In genomic region chr15:103130729-103131128, GRCm38 (mm10) we compare ENCODE assay signal across 10 mouse cellular contexts. TPM values are rescaled to one million over a fixed set of nuclear protein-coding genes. Genes with fewer than 3 reads are reported as not detected.
DNase-seq lines count a peak whose midpoint lies in the region; ATAC-seq and TF ChIP-seq lines count a peak whose summit lies in the region.
"Had no signal": no experiment of that assay in that cellular context is flagged by ENCODE, and none has a peak within 500 bp of the region (broad histone marks: within the 10 kb centered on the region; RNA-seq: fewer than 3 reads in every experiment).

No protein-coding gene starts in this region.

- peak; percentile 63 for TF ChIP-seq CTCF in liver, postnatal 0 days (IDR thresholded peaks at IDR 0.05; ENCODE audit: low read depth)

- ATAC-seq in liver, postnatal 0 days, result no peak
- ATAC-seq in liver, embryonic 11.5 days (replicated peaks; ENCODE audit: low FRiP score), result no peak
- ATAC-seq in erythroid progenitor cell, adult 5-6 weeks (replicated peaks; ENCODE audit: low FRiP score, poor library complexity, severe bottlenecking), result no peak
- no peak for ATAC-seq in neural tube, embryonic 15.5 days (ENCODE audit: low FRiP score)

- H3K36me3 ChIP-seq in liver, postnatal 0 days (replicated peaks; ENCODE audit: insufficient read depth, low read length), result no peaks in the 10 kb centered on the region
- H3K36me3 ChIP-seq in liver, embryonic 11.5 days (ENCODE audit: control insufficient read depth, insufficient read depth, low read length), result no peaks in the 10 kb centered on the region
- 0 out of 2 replicates have a peak, but pooled peaks cover 3% of the 10 kb centered on the region for H3K36me3 ChIP-seq in neural tube, embryonic 15.5 days
- H3K36me3 ChIP-seq: embryonic facial prominence, embryonic 15.5 days; liver, embryonic 13.5 days had no signal

- WGBS in liver, postnatal 0 days (ENCODE audit: insufficient replicate concordance), result 30% methylated on average over 1 of the region's 1 CpGs
- 50% methylated on average over 1 of the region's 1 CpGs for WGBS in liver, embryonic 11.5 days
- WGBS in neural tube, embryonic 15.5 days, result 86% methylated on average over 1 of the region's 1 CpGs

- peaks cover 5% of the 10 kb centered on the region; the same call in 1 of the 2 replicates for H3K9me3 ChIP-seq in liver, postnatal 0 days (ENCODE audit: low read length)
- H3K9me3 ChIP-seq in liver, embryonic 11.5 days (ENCODE audit: control insufficient read depth, low read length), result no peaks in the 10 kb centered on the region
- no peaks in the 10 kb centered on the region for H3K9me3 ChIP-seq in neural tube, embryonic 15.5 days (replicated peaks)
- H3K9me3 ChIP-seq: embryonic facial prominence, embryonic 15.5 days; liver, embryonic 13.5 days had no signal

- H3K9ac ChIP-seq in liver, postnatal 0 days (replicated peaks), result no peak overlapping the region
- H3K9ac ChIP-seq in liver, embryonic 11.5 days (ENCODE audit: low read depth, low read length), result no peak overlapping the region
- no peak overlapping the region for H3K9ac ChIP-seq in neural tube, embryonic 15.5 days (replicated peaks)
- H3K9ac ChIP-seq: embryonic facial prominence, embryonic 15.5 days; liver, embryonic 13.5 days had no signal

- no peak for TF ChIP-seq EP300 in liver, postnatal 0 days (IDR thresholded peaks at IDR 0.05; ENCODE audit: low read depth)

- no peak overlapping the region for H3K27ac ChIP-seq in liver, postnatal 0 days (ENCODE audit: low read depth)
- no peak overlapping the region for H3K27ac ChIP-seq in liver, embryonic 11.5 days (ENCODE audit: low read depth, low read length)
- no peak overlapping the region for H3K27ac ChIP-seq in neural tube, embryonic 15.5 days (replicated peaks)
- H3K27ac ChIP-seq: embryonic facial prominence, embryonic 15.5 days; liver, embryonic 13.5 days had no signal

- DNase-seq in cerebellum, postnatal 14 days, result peak; percentile 33 to 50
- no peak for DNase-seq in cerebellum, adult 9-10 months
- DNase-seq in liver, postnatal 0 days, result no peak
- no peak for DNase-seq in liver, embryonic 11.5 days (ENCODE audit: low spot score)
- peak; percentile 55 for DNase-seq in R1 (ENCODE audit: low read depth, low spot score)
- DNase-seq in retina, postnatal 1 day, result peak; percentile 59
- DNase-seq: liver, embryonic 13.5 days had no signal

- H3K4me1 ChIP-seq in liver, postnatal 0 days (ENCODE audit: insufficient read depth), result no peaks in the 10 kb centered on the region
- no peaks in the 10 kb centered on the region for H3K4me1 ChIP-seq in liver, embryonic 11.5 days (replicated peaks; ENCODE audit: control insufficient read depth, insufficient read depth, low read length)
- peaks cover 44% of the 10 kb centered on the region for H3K4me1 ChIP-seq in neural tube, embryonic 15.5 days
- H3K4me1 ChIP-seq: liver, embryonic 13.5 days had no signal

- H3K4me3 ChIP-seq in liver, postnatal 0 days (ENCODE audit: low read depth, low read length), result no peak overlapping the region
- no peak overlapping the region for H3K4me3 ChIP-seq in liver, embryonic 11.5 days (ENCODE audit: low read depth, low read length)
- H3K4me3 ChIP-seq in neural tube, embryonic 15.5 days (replicated peaks), result no peak overlapping the region
- H3K4me3 ChIP-seq: embryonic facial prominence, embryonic 15.5 days; liver, embryonic 13.5 days had no signal

- peaks cover 29% of the 10 kb centered on the region for H3K27me3 ChIP-seq in liver, postnatal 0 days (ENCODE audit: insufficient read depth, low read length)
- peaks cover 59% of the 10 kb centered on the region for H3K27me3 ChIP-seq in liver, embryonic 11.5 days (replicated peaks; ENCODE audit: control insufficient read depth, insufficient read depth, low read length)
- H3K27me3 ChIP-seq in neural tube, embryonic 15.5 days (replicated peaks), result no peaks in the 10 kb centered on the region

- H3K4me2 ChIP-seq in liver, postnatal 0 days (ENCODE audit: low read depth, low read length), result no peak overlapping the region
- H3K4me2 ChIP-seq in liver, embryonic 11.5 days, result no peak overlapping the region
- no peak overlapping the region for H3K4me2 ChIP-seq in neural tube, embryonic 15.5 days
- H3K4me2 ChIP-seq: embryonic facial prominence, embryonic 15.5 days; liver, embryonic 13.5 days had no signal

RNA-seq across cellular contexts. Expression of gene Smug1, which starts 36.2 kb away (rescaled TPM):
- 3.6 and 3.8 TPM in 2 replicates for polyA plus RNA-seq in liver, postnatal 0 days (2015; fragmentation: Nextera tagmentation; extraction: Ambion mirVana)
- polyA plus RNA-seq in liver, embryonic 11.5 days (2014; fragmentation: Nextera tagmentation; extraction: Ambion mirVana), result 12.8 and 13.3 TPM in 2 replicates
- 3.6 TPM in 1 of 2 replicates, not detected in the other for total RNA-seq in erythroid progenitor cell, adult 5-6 weeks (2015; ENCODE audit: low replicate concordance)
- total RNA-seq in erythroid progenitor cell, adult 5-6 weeks (2017; ENCODE audit: low replicate concordance), result 0.26 and 0.91 TPM in 2 replicates
- polyA plus RNA-seq in neural tube, embryonic 15.5 days (2015; fragmentation: Nextera tagmentation; extraction: Ambion mirVana), result 25.8 and 30.9 TPM in 2 replicates

Comparison
In these comparisons a context has a peak if more than half of its experiments do, and no peak if none do; other contexts are left out.
1. DNase-seq: peak in cerebellum, postnatal 14 days (2 of 2), R1 (single experiment) and retina, postnatal 1 day (single experiment); none in cerebellum, adult 9-10 months (single experiment), liver, postnatal 0 days (single experiment) and liver, embryonic 11.5 days (single experiment).